Mouse (Mus musculus) heart, embryonic 10.5 days (tissue): ENCODE data around the gene Dusp8. TPM values are rescaled to one million over a fixed set of nuclear protein-coding genes. Genes with fewer than 3 reads are reported as not detected.

Experiments used
- DNase-seq: peaks from one replicate; pipeline ENCODE4 v3.0.0-alpha.2; 2017; ENCODE audit warnings: low spot score
- H3K27ac ChIP-seq: fragments of 300-500 bp; sonication (generic); 2 replicates; pipeline ENCODE4 v1.5.1; 2016; ENCODE audit warnings: mild to moderate bottlenecking
- H3K27me3 ChIP-seq: fragments of 300-500 bp; sonication (generic); 2 replicates; pipeline ENCODE4 v1.6.1; 2016; ENCODE audit warnings: mild to moderate bottlenecking; ENCODE audit not compliant: poor library complexity, insufficient read depth, severe bottlenecking
- H3K36me3 ChIP-seq: fragments of 300-500 bp; sonication (generic); 2 replicates; pipeline ENCODE4 v1.6.1; 2016; ENCODE audit warnings: mild to moderate bottlenecking, moderate library complexity
- H3K4me1 ChIP-seq: fragments of 300-500 bp; sonication (generic); 2 replicates; pipeline ENCODE4 v1.6.1; 2016; ENCODE audit warnings: mild to moderate bottlenecking
- H3K4me3 ChIP-seq: fragments of 300-500 bp; sonication (generic); 2 replicates; pipeline ENCODE4 v1.5.1; 2016; ENCODE audit warnings: mild to moderate bottlenecking, moderate library complexity
- H3K9me3 ChIP-seq: fragments of 300-500 bp; sonication (generic); 2 replicates; pipeline ENCODE4 v1.6.1; 2016; ENCODE audit warnings: mild to moderate bottlenecking, moderate library complexity
- polyA plus RNA-seq: library from polyadenylated mRNA; unstranded; fragments of >200 nt; fragmentation: Nextera tagmentation; extraction: Ambion mirVana; gene quantifications from 2 replicates; pipeline ENCODE4 v1.2.1, GENCODE M21; 2016

Dusp8 gene
- polyA plus RNA-seq, 1 experiment from 2014 or later: 5.3 TPM

- Histone ChIP-seq H3K4me3 (no peak overlapping the region), H3K27me3 (no peaks in the 10 kb centered on the region), H3K27ac (no peak overlapping the region), H3K36me3 (no peaks in the 10 kb centered on the region), H3K4me1 (peaks cover 26% of the 10 kb centered on the region), H3K9me3 (no peaks in the 10 kb centered on the region)
- no peak for DNase-seq
Measured at GRCm38 (mm10) chr7:142030073-142030472, 65.6 kb downstream of the Dusp8 start.

Other genes starting within 250 kb of the Dusp8 start
- gene Tollip, start 177.3 kb downstream of the Dusp8 start, polyA plus RNA-seq: 39.6 and 45.1 TPM in 2 replicates
- 0.12 and 0.19 TPM in 2 replicates for gene Brsk2, start 146.1 kb downstream of the Dusp8 start, polyA plus RNA-seq
- 52.4 and 54.9 TPM in 2 replicates for gene Mob2, start 34.8 kb downstream of the Dusp8 start, polyA plus RNA-seq
- gene Gm45618, start 24.9 kb upstream of the Dusp8 start, polyA plus RNA-seq: not detected in 2 replicates
- not detected in 2 replicates for gene Gm39115, start 40.2 kb upstream of the Dusp8 start, polyA plus RNA-seq
- gene Gm45337, start 48.8 kb upstream of the Dusp8 start, polyA plus RNA-seq: not detected in 2 replicates
- not detected in 2 replicates for gene Gm29735, start 61.3 kb upstream of the Dusp8 start, polyA plus RNA-seq
- gene Gm4553, start 69.9 kb upstream of the Dusp8 start, polyA plus RNA-seq: not detected in 2 replicates
- not detected in 2 replicates for gene Krtap5-2, start 80.2 kb upstream of the Dusp8 start, polyA plus RNA-seq
- not detected in 2 replicates for gene Gm10153, start 94.5 kb upstream of the Dusp8 start, polyA plus RNA-seq
- gene Krtap5-3, start 105.5 kb upstream of the Dusp8 start, polyA plus RNA-seq: not detected in 2 replicates
- gene Gm7579, start 116.0 kb upstream of the Dusp8 start, polyA plus RNA-seq: not detected in 2 replicates
- gene Krtap5-5, start 134.1 kb upstream of the Dusp8 start, polyA plus RNA-seq: not detected in 2 replicates
- not detected in 2 replicates for gene Gm40460, start 145.2 kb upstream of the Dusp8 start, polyA plus RNA-seq
- not detected in 2 replicates for gene Gm2431, start 162.5 kb upstream of the Dusp8 start, polyA plus RNA-seq
- gene Gm4559, start 178.5 kb upstream of the Dusp8 start, polyA plus RNA-seq: not detected in 2 replicates
- not detected in 2 replicates for gene Krtap5-1, start 201.3 kb upstream of the Dusp8 start, polyA plus RNA-seq
- 0.34 TPM in 1 of 2 replicates, not detected in the other for gene Krtap5-4, start 207.7 kb upstream of the Dusp8 start, polyA plus RNA-seq